Mouse (Mus musculus) megakaryocyte, embryonic 14.5 days (primary cell): ENCODE measurements around the gene Sptbn1. TPM values are rescaled to one million over a fixed set of nuclear protein-coding genes. Genes with fewer than 3 reads are reported as not detected.
"Not testable (repeated sequence)": the region's sequence is repeated elsewhere in the genome, so short reads cannot be mapped to it uniquely, and the experiment has no call there.

Experiments
- H3K27me3 ChIP-seq: replicated peaks from 2 replicates; pipeline ENCODE3; 2012; ENCODE audit warnings: inconsistent platforms
- H3K36me3 ChIP-seq: replicated peaks from 2 replicates; pipeline ENCODE3; 2012; ENCODE audit warnings: low read length, inconsistent platforms, mixed read lengths
- H3K4me1 ChIP-seq: 2 replicates; pipeline ENCODE4 v1.6.1; 2012; ENCODE audit warnings: inconsistent platforms
- H3K4me3 ChIP-seq: replicated peaks from 2 replicates; pipeline ENCODE3; 2012; ENCODE audit warnings: moderate library complexity, mild to moderate bottlenecking, inconsistent platforms
- H3K9me3 ChIP-seq: 2 replicates; pipeline ENCODE4 v1.6.1; 2012; ENCODE audit warnings: inconsistent platforms
- FLI1 ChIP-seq: IDR thresholded peaks from 2 replicates; pipeline ENCODE4 v1.6.1; 2012; ENCODE audit warnings: low read length, inconsistent platforms, mixed read lengths
- GATA1 ChIP-seq: IDR thresholded peaks from 3 replicates; pipeline ENCODE4 v1.6.1; 2012; ENCODE audit warnings: mixed read lengths, low read length, inconsistent platforms, borderline replicate concordance
- polyA plus RNA-seq: library from polyadenylated mRNA; stranded (reverse); fragments of >175 nt; gene quantifications from 2 replicates; pipeline ENCODE4 v1.2.3, GENCODE M21; 2012; ENCODE audit warnings: low replicate concordance; ENCODE audit not compliant: insufficient read depth

The Sptbn1 gene
- polyA plus RNA-seq, 1 experiment = 10.8 TPM

DNA sequence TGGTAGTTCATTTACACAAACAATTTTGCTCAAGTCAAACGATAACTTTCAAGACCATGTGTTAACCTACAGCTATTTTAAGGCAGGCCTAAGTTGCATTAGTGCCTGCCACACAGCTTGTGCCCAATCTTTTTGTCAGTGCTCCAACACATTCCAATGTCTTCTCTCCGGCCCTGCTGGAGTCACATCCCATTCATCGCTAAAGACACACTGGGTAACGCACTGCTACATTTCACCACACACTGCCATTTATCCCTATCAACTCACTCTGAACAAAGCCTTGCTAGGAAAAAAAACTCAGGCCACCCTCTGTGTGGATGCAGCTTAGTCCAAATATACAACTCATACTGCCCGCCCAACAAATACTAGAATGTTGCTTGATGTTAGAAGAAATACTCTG, 11.5 kb downstream of the Sptbn1 start:
- Histone ChIP-seq H3K27me3 (peaks cover 2% of the 10 kb centered on the region), H3K4me3 (no peak overlapping the region), H3K4me1 (no peaks in the 10 kb centered on the region), H3K36me3 (no peaks in the 10 kb centered on the region), H3K9me3 (peaks cover 2% of the 10 kb centered on the region; the same call in 1 of the 2 replicates)
- TF ChIP-seq GATA1 (no peak), FLI1 (no peak)

- not testable (repeated sequence) for H3K36me3 ChIP-seq, H3K27me3 ChIP-seq, H3K4me1 ChIP-seq, H3K4me3 ChIP-seq, H3K9me3 ChIP-seq
Observed at GRCm38 (mm10) chr11:30255211-30255610, 12.8 kb downstream of the Sptbn1 start.

DNA sequence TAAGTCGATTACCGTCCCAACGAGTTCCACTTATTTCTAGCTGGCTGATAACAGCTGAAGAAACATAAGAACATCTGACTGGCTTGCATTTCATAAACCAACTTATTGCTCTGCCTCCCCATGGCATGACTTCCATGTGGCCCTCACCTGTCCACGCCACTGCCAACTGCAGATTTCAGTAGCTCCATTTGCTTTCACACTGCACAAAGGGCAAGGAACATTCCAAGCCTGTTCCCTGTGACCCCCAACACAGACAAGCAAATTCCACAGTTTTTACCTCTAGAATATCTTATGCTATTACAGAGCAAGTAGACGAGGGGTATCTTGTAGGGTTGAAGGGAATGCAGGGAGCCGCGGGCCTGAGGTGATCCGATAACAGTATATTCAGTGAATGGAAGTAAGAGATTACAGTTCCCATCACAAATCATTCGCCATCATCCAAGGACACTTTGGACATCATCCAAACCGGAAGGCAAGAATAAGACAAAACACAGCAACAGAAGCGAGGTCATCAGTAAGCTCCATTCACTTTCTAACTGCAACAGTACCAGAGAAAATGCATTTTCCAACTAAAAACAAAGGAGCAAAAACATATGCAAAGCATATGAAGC, 16.6 kb downstream of the Sptbn1 start:
- H3K27me3 ChIP-seq = peaks cover 5% of the 10 kb centered on the region
- H3K36me3 ChIP-seq = no peaks in the 10 kb centered on the region
- H3K4me1 ChIP-seq = peaks cover 4% of the 10 kb centered on the region
- H3K4me3 ChIP-seq = no peak overlapping the region
- TF ChIP-seq FLI1 = no peak
- TF ChIP-seq GATA1 = no peak
- no peaks in the 10 kb centered on the region for H3K9me3 ChIP-seq

DNA sequence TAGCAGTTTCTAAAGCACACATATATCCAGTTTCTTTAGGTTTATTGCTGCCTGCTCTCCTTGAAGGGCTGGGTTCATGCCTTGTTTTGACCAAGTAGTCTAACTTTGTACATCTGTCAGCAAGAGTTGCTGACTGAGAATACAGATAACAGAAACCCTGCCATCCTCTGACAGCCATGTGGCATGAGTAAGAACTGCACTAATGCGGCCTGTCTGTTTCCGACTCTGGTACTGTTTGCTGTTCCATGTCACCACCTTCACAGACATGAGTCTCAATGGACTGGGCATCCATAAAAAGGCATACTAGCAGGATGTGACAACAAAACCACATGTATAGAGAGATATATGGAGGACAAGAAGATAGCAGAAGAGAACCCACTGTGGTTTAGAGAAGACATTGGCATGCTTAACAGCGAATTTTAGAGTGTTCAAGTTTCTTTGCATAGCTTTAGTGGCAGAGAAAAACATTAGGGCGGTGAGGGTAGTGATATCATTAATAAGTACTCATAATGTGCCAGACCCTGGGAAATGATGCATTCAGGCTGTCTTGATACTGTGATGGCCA, 18.4 kb downstream of the Sptbn1 start:
- Histone ChIP-seq H3K4me1 (peaks cover 4% of the 10 kb centered on the region), H3K27me3 (peaks cover 7% of the 10 kb centered on the region), H3K9me3 (no peaks in the 10 kb centered on the region), H3K36me3 (no peaks in the 10 kb centered on the region), H3K4me3 (no peak overlapping the region)
- TF ChIP-seq GATA1 (no peak), FLI1 (no peak)

- no peak for TF ChIP-seq GATA1
- no peak for TF ChIP-seq FLI1
- no peaks in the 10 kb centered on the region for H3K36me3 ChIP-seq
- H3K4me1 ChIP-seq = peaks cover 4% of the 10 kb centered on the region
- peaks cover 7% of the 10 kb centered on the region for H3K27me3 ChIP-seq
- H3K4me3 ChIP-seq = no peak overlapping the region
- H3K9me3 ChIP-seq = no peaks in the 10 kb centered on the region
Observed at GRCm38 (mm10) chr11:30247106-30247505, 20.9 kb downstream of the Sptbn1 start.

DNA sequence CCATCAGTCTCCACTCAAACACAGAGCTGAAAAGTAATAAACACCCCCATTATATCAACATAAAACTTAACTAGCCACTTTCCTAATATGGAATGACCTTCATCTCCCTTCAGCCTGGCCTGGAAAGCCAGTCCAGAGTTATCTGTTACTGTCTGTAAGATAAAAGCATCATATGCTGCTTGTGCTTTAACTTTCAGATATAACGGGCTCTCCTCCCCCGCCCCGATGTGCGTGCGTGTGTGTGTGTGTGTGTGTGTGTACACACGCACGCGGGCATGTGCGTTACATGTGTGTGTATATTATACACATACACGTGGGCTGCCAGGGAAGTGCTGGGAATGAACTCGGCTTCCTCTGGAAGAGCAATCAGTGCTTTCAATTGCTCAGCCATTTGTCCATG, 21.8 kb downstream of the Sptbn1 start:
- TF ChIP-seq GATA1 = no peak
- no peak for TF ChIP-seq FLI1
- Histone ChIP-seq H3K4me3 (no peak overlapping the region), H3K4me1 (peaks cover 4% of the 10 kb centered on the region), H3K9me3 (no peaks in the 10 kb centered on the region), H3K36me3 (no peaks in the 10 kb centered on the region), H3K27me3 (peaks cover 7% of the 10 kb centered on the region)

GRCm38 (mm10) chr11:30244172-30244571, 23.8 kb downstream of the Sptbn1 start:
- Histone ChIP-seq H3K27me3 (peaks cover 5% of the 10 kb centered on the region), H3K4me3 (no peak overlapping the region), H3K4me1 (no peaks in the 10 kb centered on the region), H3K9me3 (no peaks in the 10 kb centered on the region), H3K36me3 (no peaks in the 10 kb centered on the region)
- TF ChIP-seq FLI1 (no peak), GATA1 (no peak)

- no peaks in the 10 kb centered on the region for H3K4me1 ChIP-seq
- H3K36me3 ChIP-seq = no peaks in the 10 kb centered on the region
- H3K9me3 ChIP-seq = no peaks in the 10 kb centered on the region
- H3K4me3 ChIP-seq = no peak overlapping the region
- H3K27me3 ChIP-seq = peaks cover 5% of the 10 kb centered on the region
- TF ChIP-seq FLI1 (no peak), GATA1 (no peak)
Observed at GRCm38 (mm10) chr11:30243591-30243990, 24.4 kb downstream of the Sptbn1 start.

GRCm38 (mm10) chr11:30240861-30241260, 27.1 kb downstream of the Sptbn1 start:
- Histone ChIP-seq H3K9me3 (no peaks in the 10 kb centered on the region), H3K36me3 (no peaks in the 10 kb centered on the region), H3K4me1 (no peaks in the 10 kb centered on the region; the same call in 1 of the 2 replicates), H3K4me3 (no peak overlapping the region), H3K27me3 (peaks cover 2% of the 10 kb centered on the region)
- TF ChIP-seq GATA1 = no peak
- no peak for TF ChIP-seq FLI1

DNA sequence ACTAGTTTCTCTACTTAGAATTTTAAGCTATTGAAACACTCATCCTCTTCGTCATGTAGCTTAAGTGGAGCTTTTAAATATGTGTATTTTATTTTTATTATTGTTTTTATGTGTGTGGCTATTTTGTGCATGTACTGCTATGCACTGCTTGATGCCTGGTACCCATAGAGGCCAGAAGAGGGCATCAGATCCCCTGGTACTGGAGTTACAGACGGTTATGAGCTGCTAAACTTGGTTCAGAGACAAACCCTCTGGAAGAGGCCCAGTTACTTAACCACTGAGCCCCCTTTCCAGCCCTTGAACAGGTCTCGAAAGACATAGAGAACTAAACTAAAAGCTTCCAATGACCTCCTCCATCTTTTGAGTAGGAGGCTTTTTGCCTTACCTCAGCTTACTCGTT, 30.0 kb downstream of the Sptbn1 start:
- Histone ChIP-seq H3K4me1 (no peaks in the 10 kb centered on the region; the same call in 1 of the 2 replicates), H3K4me3 (no peak overlapping the region), H3K27me3 (peaks cover 7% of the 10 kb centered on the region), H3K9me3 (no peaks in the 10 kb centered on the region), H3K36me3 (no peaks in the 10 kb centered on the region)
- TF ChIP-seq FLI1 = no peak
- no peak for TF ChIP-seq GATA1
